Mouse (Mus musculus) retina, embryonic 14.5 days (tissue): Measurements from ENCODE around the gene Dusp12.

Experiments used
- DNase-seq: peaks from one replicate; pipeline ENCODE4 v3.0.0-alpha.2; 2015; ENCODE audit warnings: low spot score

Dusp12 gene

DNA sequence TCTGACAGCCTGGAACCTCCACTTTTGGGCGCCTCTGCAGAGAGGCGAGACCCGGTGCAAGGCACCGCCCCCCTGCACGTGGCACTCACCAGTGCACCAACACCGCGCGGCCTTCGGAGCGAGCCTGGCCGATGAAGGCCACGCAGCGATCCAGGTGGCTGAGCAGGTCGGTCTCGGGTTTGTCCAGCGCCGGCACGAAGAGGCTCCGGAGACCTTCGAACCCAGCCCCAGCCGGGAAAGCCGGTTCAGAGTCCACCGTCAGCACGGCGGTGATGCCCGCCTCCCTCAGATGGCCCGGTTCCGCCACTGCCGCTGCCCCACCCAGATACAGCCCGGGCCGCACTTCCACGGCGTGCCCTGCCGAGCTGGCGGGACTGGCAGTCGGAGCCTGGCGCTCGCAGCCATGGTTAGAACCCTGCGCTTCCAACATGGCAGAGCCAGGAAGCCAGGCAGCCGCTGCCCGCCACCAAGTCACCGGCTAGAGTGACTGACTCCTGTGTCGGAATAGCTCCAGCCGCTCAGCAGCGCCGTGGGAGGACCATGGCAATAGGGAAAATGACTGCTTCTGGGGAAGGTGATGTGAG, at the start of gene Dusp12, which contains the start of gene Gm26620:
Dusp12 (minus strand) TSS at position 563 of the 584 bp plus-strand sequence.
Gm26620 (plus strand) TSS at position 88 of the 584 bp plus-strand sequence.
- peak; percentile 97 for DNase-seq

DNA sequence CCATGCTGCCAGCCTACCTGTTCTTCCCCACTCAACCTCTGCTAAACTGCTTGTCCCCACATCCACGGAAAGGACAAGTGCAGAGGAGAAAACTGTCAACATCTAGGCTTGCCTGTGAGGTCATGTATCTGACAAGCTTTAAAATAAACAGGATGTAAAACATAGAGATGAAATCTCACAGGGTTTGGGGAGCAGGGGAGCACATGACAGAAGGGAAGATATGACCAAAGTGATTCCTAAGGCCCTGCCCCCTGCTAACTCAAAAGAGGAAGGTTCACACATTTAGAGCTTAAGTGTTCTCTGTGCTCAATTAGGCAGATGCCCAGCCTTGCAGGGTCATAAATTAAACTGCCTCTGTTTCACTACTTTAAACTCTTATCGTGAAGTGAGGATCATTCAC, 49.0 kb upstream of the Dusp12 start:
- DNase-seq: no peak

DNA sequence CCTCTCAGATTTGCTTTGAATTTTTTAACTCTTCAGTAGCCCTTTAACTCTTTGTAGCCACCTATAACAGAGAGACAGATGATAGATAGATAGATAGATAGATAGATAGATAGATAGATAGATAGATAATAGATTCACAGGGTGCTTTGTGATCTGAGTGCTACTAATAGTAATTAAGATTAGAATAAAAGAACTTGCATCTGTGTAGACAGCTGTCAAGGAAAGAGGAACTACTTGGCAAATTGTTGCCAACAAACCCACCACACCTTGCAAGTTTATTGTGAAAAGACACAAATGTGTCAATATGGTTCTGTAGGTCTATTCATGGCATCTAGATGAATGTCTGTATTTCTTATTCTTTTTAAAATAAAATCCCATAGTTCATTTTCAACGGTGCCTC, 48.6 kb upstream of the Dusp12 start:
- no peak for DNase-seq

DNA sequence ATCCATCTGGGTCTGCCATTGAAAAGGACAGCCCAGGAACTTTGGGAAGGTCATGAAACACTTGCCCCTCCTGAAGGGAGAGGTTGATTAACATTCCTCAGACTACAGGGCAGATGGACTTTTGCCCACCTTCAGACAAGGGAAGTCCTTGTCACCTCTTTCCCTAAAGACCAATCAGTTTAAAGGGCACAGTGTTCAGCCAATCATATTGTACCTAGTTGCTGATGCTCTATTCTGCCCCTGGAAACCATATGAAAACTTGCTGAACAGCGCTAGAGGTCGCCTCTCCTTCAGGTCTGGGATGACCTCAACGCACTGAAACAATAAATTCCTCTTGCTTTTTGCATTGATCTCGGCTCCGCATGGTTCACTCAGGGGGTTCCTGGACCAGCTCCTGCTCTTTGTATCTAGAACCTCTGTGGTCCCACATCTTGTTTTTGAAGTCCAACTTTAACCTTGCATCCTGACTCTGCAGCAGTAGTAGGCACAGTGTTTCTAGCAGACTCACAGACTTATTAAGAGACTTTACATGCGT, 48.1 kb upstream of the Dusp12 start:
- DNase-seq: no peak

DNA sequence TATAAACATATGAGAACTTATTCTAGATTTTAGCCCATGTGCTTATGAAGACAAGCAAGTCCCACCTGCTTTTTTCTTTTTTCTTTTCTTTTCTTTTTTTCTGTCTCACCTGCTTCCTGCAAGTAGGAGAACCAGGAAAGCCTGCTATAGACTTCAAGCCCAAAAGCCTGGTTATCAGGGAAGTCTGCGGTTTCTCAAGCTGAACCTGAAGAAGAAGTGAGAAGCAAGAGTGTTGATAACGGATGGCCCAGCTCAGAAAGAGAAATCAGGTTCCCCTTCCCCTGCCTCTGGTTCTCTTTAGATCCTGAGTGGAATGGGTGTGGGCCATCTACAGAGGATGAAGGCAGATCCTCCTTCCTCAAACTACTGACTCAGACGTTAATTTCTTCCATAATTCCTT, 46.7 kb upstream of the Dusp12 start:
- DNase-seq: no peak

DNA sequence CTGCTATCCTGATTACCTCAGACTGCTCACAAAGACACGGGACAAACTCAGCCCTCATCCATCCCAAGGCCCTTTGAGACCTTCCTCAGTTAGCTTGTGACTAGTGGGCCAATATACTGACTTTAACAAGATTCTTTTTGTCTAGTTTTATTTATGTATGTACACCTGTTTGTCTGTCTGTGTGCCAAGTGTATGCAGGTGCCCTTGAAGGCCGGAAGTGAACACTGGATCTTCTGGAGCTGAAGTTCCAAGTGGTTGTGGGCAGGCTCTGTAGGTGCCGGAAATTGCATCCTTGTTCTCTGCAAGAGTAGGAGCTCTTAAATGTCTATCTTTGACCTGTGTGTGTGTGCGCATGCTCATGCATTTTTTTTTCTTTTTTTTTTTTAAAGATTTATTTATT, 43.9 kb upstream of the Dusp12 start:
- DNase-seq: no peak

DNA sequence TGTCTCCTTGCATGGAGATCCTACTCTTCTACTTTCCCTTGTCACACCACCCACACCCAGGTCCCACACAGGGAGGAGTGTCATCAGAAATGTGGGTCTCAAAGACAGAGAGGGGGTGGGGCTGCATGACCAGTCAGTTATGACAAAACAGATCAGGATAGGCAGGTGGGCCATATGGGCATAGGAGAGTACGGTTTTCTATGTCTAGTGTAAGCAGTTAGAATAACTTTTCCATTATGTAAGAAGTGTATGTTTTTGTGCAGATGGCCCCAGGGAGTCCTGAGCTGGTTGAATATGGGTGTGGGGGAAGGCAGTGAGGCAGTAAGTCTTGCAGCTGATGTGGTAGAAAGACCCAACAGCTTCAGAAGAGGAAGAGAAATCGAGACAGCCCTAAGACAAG, 43.1 kb upstream of the Dusp12 start:
- no peak for DNase-seq

DNA sequence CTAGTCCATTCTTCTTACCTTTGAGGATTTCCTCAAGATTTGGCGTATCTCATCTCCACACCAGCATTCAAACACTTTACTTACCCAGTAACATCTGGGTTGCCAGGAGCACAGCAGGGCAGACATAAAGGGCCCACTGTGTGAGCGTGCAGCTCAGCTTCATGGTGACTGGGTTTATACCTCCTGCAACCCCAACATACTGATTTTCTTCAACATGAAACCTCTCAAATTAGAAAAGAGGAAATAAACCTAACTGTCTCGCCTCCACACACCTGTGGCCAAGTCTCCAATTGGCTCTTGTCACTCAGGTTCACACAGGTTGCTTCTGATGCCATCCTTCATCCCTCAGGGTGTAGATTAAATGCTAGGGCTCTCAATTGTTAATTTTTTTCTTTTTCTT, 42.0 kb upstream of the Dusp12 start, which contains the start of gene Fcrla:
Fcrla (minus strand) TSS at position 206 of the 400 bp plus-strand sequence.
- no peak for DNase-seq

DNA sequence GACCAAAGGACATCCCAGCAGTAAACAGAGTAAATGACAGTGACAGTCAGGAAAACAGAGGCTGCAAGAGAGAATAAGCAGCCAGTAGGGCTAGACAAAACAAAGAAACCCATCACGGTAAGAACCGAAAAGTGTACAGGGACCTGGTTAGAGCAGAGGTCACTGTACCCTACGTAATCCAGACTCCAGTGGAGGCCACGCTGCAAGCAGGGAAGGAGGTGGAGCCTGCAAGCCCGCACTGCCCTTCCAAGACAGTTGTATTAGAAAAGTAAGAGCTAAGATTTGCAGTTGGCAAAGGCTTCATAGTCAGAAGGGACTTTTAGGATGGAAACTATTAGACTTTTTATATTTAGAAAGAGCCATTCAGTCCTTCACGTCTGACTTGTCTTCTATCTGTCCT, 41.6 kb upstream of the Dusp12 start:
- no peak for DNase-seq

DNA sequence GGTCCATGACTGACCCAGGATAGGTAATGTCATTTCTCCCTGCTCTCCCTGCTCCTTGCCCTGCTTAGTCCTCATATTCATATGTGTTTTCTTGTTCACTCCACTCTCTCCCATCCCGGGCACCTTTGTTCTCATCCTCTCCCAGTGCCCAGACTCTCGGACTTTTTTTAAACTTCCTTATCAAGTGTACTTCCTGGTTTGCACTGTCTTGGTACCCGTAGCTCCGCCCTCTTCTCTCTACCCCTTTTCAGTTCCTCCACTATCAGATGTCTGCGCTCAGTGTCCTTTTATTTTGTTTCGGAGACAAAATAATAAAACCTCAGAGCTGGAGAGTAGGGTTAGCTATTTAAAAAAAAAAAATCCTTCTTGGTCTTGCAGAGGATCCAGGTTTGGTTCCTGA, 39.1 kb upstream of the Dusp12 start:
- DNase-seq: no peak

DNA sequence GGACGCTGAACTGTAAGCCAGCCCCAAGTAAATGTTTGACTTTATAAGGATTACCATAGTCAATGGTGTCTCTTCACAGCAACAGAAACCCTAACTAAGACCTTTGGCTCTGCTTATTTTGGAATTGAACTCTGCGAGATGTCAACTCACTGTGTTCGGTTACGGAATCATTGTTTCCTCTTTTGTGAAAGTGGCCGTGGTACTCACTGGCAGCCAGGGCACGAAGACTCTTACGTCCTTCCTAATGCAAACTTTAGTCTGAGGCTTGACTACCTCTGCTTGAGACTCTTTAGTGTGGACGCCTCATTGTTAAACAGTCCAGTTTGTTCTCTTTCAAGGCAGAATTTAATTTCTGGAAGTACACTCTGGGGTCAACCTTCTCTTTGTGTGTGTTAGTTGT, 34.0 kb upstream of the Dusp12 start:
- no peak for DNase-seq

DNA sequence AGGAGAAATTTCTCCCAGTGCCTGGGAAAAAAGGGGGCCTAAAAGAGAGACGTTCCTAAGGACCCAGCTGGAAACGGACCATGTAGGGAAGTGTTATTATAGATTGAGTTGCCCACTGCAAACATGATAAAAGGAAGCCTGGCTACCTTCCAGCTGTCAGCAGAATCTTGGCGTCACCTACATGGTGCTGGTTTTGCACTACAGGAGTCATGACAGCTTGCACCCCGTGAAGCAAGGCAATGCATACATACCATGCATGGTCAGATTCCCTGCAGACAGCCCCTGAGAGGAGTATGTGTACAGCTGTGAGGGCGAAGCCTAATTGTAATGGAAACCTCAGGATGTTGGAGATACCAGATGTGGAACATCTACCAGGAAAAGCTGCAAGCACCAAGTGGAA, 30.3 kb upstream of the Dusp12 start:
- no peak for DNase-seq

DNA sequence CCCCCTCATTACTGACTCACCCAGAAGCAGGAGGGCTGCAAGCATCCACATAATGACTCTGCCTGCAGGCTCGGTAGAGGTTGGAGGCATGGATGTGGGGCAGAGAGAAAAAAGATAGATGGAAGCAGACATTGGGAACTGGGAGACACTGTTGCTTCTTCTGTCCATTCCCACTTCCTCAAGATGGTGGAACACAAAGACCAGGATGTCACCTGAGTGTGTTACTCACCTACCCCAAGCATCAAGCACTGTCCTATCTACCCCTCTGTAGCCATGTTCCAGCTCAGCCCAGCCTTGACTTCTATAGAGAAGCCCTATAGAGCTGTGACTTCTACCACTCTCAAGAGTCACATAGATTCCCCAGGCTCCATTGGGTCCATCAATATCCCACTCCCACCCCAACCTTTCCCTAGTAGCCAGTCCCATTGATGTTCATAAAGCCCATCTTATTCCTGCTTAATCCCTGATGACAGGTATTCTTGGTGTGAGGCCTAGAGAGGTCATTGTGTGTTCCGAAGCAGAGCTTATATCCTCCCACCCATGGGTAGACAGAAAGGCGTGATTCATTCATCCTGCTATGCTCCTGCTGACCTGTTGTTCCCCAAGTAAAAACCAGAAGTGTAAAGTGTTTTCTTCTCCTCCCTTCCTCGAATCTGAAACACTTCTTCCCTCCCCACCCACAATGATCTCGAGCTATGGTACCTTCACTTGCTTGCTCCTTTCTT, 27.7 kb upstream of the Dusp12 start, which contains the start of gene Fcrlb:
Fcrlb (minus strand) TSS at position 51 of the 725 bp plus-strand sequence.
- DNase-seq: no peak

DNA sequence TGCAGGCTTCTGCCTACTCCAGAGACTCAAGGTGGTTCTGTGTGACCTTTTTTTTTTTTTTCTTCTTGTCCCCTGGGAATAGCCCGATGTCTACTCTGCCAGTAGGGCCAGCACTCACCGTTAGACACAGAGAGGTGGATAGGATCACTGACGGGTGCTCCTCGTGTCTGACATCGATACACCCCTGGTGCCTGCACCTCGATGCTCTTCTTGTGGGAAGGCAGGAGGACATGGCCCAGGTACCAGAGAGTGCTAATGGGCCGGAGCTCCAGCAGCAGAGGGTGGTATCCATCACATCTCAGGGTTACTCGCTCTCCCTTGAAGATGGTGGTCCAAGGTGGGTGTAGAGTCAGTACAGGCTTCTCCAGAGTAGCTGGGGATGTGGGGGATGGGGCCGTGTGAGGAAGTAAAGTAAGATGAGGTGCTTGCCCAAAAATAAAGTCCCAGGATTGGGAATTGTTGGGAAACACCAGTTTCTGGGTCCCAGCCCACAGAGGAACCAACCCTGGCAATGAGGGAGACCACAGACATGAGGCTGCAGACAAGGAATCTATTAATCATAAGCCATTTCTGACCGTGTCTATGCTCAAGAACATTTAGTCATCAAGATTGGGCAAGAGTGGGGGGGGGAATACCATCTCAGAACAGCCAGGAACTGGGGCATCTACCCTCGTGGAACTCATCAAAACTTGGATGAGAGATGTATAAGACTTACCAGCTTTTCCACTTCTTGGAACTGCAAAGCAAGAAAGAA, 26.7 kb upstream of the Dusp12 start:
- DNase-seq: no peak

DNA sequence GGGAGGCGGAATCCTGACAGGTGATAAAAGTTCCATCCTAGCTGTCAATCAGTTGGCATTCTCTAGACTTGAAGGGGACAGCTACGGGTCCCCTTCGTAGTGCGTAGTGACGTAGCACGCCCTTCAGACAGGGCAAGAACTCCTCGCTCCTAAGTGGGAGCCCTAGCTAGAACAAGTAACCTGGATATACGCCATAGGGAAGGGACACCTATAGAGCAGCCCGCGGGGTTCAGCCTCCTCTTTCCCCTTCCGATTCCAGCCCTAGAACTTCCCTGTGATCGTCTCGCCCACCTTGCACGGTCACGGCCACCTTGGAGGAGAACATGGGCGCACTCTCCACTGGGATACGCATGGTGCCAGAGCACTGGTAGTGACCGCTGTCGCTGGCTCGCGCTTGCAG, 23.0 kb upstream of the Dusp12 start:
- DNase-seq: peak; percentile 30

DNA sequence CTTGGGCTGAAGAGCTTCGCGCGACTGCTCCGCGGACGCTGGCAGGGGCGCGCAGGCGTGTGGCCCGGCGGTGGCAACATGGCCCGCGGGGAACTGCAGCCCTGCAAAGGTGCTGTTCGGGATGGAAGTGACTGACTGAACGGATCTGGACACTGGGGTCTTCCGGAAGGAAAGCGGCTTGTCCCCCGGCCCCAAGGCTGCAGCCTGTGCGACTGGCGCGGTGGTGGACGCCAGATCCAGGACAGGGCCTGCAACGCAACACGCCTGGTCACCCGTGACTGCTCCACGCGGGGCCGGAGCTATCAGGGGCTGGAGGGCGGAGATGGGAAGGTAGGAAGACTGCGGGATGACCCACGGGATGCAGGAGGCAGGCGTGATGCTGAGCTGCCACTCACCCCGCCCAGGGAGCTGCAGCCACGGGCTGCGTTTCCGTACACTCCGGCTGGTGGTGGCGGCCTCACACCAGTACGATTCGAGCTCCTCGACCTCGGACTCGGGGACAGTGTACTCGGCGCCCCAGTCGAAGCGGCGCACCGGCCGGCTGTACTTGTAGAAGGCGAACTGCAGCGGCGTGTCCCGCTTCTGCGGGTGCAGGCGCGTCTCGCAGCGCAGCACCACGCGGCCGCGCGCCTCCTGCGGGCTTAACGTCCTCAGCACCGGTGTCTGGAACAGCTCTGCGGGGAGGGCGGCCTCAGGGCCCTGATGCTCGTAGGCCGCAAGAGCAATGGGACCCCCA, 22.3 kb upstream of the Dusp12 start:
- peak; percentile 52 for DNase-seq

DNA sequence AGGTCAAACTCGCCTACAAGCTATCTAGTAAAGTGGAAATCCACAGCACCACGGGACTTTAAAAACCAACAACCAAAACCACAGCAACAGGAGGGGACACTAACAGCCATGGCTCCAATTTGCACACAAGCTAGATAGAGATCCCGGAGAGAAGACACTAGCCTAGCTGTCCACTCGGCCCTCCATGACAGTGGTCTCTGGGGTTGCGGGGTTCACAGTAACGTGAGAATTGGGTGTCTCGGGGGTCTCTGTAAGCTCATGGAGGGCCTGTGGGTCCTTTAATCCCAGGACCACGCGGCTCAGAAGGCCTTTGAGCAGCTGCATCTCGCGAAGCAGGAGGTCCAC, 21.7 kb upstream of the Dusp12 start:
- DNase-seq: peak; percentile 24

DNA sequence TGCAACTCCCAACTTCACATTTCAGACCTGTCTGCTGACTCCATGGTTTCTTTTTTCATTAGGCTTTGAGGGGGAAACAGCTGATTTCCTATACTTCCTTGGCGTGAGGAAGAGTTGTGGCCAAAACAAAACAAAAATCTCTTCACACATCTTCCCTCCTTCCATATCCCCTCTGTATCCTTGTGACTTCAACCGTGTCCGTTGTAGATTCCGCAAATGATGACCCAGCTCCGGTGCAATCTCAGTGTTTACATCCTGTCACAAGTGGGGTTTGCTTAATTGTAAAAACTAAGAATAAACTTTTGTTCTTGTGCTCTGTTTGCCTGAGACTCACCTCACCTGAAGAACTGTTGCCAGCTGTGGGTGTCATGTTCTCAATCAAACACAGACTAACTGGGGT, 18.1 kb upstream of the Dusp12 start:
- DNase-seq: no peak

DNA sequence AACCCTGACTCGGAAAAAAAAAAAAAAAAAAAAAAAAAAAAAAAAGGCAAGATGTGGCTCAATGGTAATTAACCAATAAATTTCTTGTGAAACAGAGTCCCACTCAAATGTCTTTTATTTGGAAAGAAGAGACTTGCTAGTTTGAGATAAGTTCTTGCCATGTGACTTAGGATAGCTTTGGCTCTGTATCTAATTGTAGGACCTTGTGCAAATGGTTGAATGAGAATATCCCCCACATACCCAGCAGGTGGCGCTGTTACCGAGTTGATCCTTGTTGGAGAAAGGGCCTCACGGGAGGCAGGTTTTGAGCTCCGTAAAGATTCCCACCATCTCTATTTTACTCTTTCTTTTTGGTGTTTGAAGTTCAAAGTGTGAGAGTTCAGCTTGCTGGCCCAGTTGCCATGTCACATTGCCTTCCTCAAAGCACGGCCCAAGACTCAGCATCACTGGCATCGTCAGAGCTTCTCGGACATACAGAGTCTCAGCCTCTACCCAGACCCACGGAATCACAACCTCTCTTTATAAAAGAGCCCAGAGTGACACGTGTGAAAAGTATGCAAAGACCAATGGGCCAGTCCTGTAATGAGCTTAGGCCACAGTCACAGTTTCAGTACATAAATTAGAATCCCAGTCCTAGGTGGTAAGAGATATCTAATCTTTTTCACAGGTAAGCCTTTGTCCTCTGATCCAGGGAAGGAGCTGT, 16.3 kb upstream of the Dusp12 start:
- peak; percentile 93 for DNase-seq

DNA sequence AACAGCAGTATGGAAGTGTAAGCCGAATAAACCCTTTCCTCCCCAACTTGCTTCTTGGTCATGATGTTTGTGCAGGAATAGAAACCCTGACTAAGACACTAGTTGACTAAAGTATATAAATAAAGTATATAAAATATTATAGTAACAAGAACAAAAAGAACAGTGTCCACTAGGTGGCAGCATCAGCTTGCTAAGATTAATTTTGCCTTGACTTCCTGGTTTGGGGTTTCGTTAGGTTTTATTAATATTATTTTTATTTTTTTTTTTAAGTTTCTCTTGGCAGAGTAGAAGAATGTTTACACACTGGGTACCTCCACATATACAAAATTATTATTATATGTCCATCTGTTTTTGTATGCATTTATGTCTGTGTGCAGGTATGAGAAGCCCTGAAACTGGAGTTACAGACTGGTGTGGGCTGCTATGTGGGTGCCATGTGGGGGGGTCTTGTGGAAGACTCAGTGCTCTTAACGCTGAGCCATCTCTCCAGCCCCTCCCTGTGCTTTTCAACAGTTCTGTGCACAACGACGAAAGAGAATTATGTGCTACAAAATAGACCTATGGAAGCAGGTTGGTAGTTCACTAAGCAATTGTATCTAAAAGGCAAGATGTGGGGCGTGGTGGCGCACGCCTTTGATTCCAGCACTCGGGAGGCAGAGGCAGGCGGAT, 15.6 kb upstream of the Dusp12 start:
- peak; percentile 89 for DNase-seq
